19 mouse cellular contexts compared by ENCODE assay signal in the genomic region with DNA sequence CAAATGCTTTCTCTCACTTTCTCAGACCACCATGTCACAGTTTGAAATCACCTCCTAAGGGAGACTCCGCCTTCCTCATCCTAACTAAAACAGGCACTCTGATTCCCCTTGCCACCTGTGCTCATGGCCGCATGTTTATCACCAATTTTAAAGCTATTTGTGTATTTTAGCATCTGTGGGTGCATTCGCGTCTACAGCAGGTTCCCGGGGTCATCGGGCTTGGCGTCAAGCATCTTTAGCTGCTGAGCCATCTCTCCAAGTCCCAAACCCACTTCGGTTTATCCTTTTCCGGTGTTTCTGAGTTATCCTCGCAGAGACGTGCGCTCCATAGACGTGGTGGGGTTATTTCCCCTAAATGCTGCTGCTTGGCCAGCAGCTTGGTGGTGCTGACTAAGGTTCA. TPM values are rescaled to one million over a fixed set of nuclear protein-coding genes. Genes with fewer than 3 reads are reported as not detected.
DNase-seq lines count a peak whose midpoint lies in the region; ATAC-seq and TF ChIP-seq lines count a peak whose summit lies in the region.
"Had no signal": no experiment of that assay in that cellular context is flagged by ENCODE, and none has a peak within 500 bp of the region (broad histone marks: within the 10 kb centered on the region; RNA-seq: fewer than 3 reads in every experiment).

No protein-coding gene starts in this region.

- WGBS in heart, adult 2 months: 92% methylated on average over 13 of the region's 13 CpGs
- WGBS in midbrain, embryonic 11.5 days: 93% methylated on average over 13 of the region's 13 CpGs
- WGBS in midbrain, postnatal 0 days: 93% methylated on average over 13 of the region's 13 CpGs

- H3K9me3 ChIP-seq in midbrain, embryonic 11.5 days (ENCODE audit: control insufficient read depth, low read length): no peaks in the 10 kb centered on the region
- no peaks in the 10 kb centered on the region for H3K9me3 ChIP-seq in midbrain, postnatal 0 days (ENCODE audit: low read length)
- H3K9me3 ChIP-seq: G1E had no signal

- peak; percentile 74 for DNase-seq in heart, adult 11 months
- no peak for DNase-seq in heart, adult 2 months
- DNase-seq in midbrain, embryonic 11.5 days (ENCODE audit: low spot score, missing footprints): peak; percentile 53
- no peak for DNase-seq in midbrain, postnatal 0 days (ENCODE audit: low spot score)
- DNase-seq: adrenal gland, adult 2 months; adrenal gland, adult 8-10 months; adrenal gland, postnatal 10 days; adrenal gland, postnatal 14 days; adrenal gland, postnatal 25 days; adrenal gland, postnatal 36 days; B cell, adult 2 months; cerebellum, adult 11 months; cerebellum, adult 11-12 months; cerebellum, adult 18-20 months had no signal

- no peaks in the 10 kb centered on the region for H3K4me1 ChIP-seq in heart, adult 2 months (ENCODE audit: control insufficient read depth, insufficient read depth, low read length)
- H3K4me1 ChIP-seq in midbrain, embryonic 11.5 days (ENCODE audit: control insufficient read depth, insufficient read depth, low read length): no peaks in the 10 kb centered on the region
- H3K4me1 ChIP-seq in midbrain, postnatal 0 days (ENCODE audit: insufficient read depth, low read length): no peaks in the 10 kb centered on the region

- TF ChIP-seq EP300 in heart, adult 2 months (IDR thresholded peaks at IDR 0.05; ENCODE audit: insufficient read depth, low read depth, low read length): no peak

- H3K4me2 ChIP-seq in midbrain, embryonic 11.5 days: no peak overlapping the region
- H3K4me2 ChIP-seq in midbrain, postnatal 0 days (ENCODE audit: low read depth, low read length, poor library complexity, severe bottlenecking): no peak overlapping the region

- H3K36me3 ChIP-seq in heart, adult 2 months (ENCODE audit: control insufficient read depth, insufficient read depth, low read length): no peaks in the 10 kb centered on the region
- H3K36me3 ChIP-seq in midbrain, embryonic 11.5 days (ENCODE audit: control insufficient read depth, insufficient read depth, low read length): no peaks in the 10 kb centered on the region
- no peaks in the 10 kb centered on the region for H3K36me3 ChIP-seq in midbrain, postnatal 0 days (ENCODE audit: insufficient read depth, low read length)
- H3K36me3 ChIP-seq: G1E had no signal

- no peak overlapping the region for H3K9ac ChIP-seq in heart, adult 2 months (ENCODE audit: low read depth, low read length)
- H3K9ac ChIP-seq in midbrain, embryonic 11.5 days (ENCODE audit: low read length): no peak overlapping the region
- no peak overlapping the region for H3K9ac ChIP-seq in midbrain, postnatal 0 days (replicated peaks; ENCODE audit: low read length, poor library complexity, severe bottlenecking)

- H3K4me3 ChIP-seq in heart, adult 2 months: no peak overlapping the region
- H3K4me3 ChIP-seq in midbrain, embryonic 11.5 days (ENCODE audit: low read depth, low read length): no peak overlapping the region
- H3K4me3 ChIP-seq in midbrain, postnatal 0 days (ENCODE audit: low read depth, low read length): no peak overlapping the region

- H3K27me3 ChIP-seq in heart, adult 2 months (ENCODE audit: control insufficient read depth, insufficient read depth, low read length): no peaks in the 10 kb centered on the region
- no peaks in the 10 kb centered on the region for H3K27me3 ChIP-seq in midbrain, embryonic 11.5 days (ENCODE audit: control insufficient read depth, insufficient read depth, low read length)
- H3K27me3 ChIP-seq in midbrain, postnatal 0 days (ENCODE audit: insufficient read depth, low read length): no peaks in the 10 kb centered on the region
- H3K27me3 ChIP-seq: CH12.LX had no signal

- no peaks in the 10 kb centered on the region for H3K79me2 ChIP-seq in heart, adult 2 months (replicated peaks; ENCODE audit: control insufficient read depth, insufficient read depth, low read length)

- TF ChIP-seq POLR2A in heart, adult 2 months (IDR thresholded peaks at IDR 0.05; ENCODE audit: insufficient read depth, low read depth, low read length): no peak

- TF ChIP-seq CTCF in heart, adult 2 months (IDR thresholded peaks at IDR 0.05): no peak
- no peak for TF ChIP-seq CTCF in midbrain, postnatal 0 days (IDR thresholded peaks at IDR 0.05)

- no peak overlapping the region for H3K27ac ChIP-seq in heart, adult 2 months
- H3K27ac ChIP-seq in midbrain, embryonic 11.5 days (ENCODE audit: low read depth, low read length): no peak overlapping the region
- H3K27ac ChIP-seq in midbrain, postnatal 0 days (ENCODE audit: low read depth, low read length): no peak overlapping the region

- ATAC-seq in midbrain, embryonic 11.5 days (ENCODE audit: low FRiP score): no peak
- ATAC-seq in midbrain, postnatal 0 days (ENCODE audit: low FRiP score): no peak
- ATAC-seq: activated CD4-positive, CD25-positive, alpha-beta regulatory T cell, adult 4 months; CD4-positive, CD25-positive, alpha-beta regulatory T cell, adult 4 months; Patski had no signal

- intact Hi-C loops in heart, adult 2 months (cut with DNase I): no loop called here

RNA-seq across cellular contexts. Expression of a gene that starts 20.5 kb away (rescaled TPM):
- 10 to 100 TPM; 22.2 to 23.1 TPM for total RNA-seq in heart, adult 2 months (2021)
- 14.6 and 24.0 TPM in 2 replicates for polyA plus RNA-seq in heart, adult 2 months (2012; rRNA removed)
- polyA plus RNA-seq in midbrain, embryonic 11.5 days (2014; fragmentation: Nextera tagmentation; extraction: Ambion mirVana): 2.3 and 2.9 TPM in 2 replicates
- total RNA-seq in midbrain, postnatal 0 days (2014; rRNA removed): 1.9 and 3.0 TPM in 2 replicates
- 0.80 and 0.86 TPM in 2 replicates for polyA plus RNA-seq in midbrain, postnatal 0 days (2015; fragmentation: Nextera tagmentation; extraction: Ambion mirVana)

Comparison
In these comparisons a context has a peak if more than half of its experiments do, and no peak if none do; other contexts are left out.
1. DNase-seq: peak in heart, adult 11 months (single experiment) and midbrain, embryonic 11.5 days (single experiment); none in heart, adult 2 months (0 of 2) and midbrain, postnatal 0 days (single experiment).